Mouse (Mus musculus): ENCODE measurements around the gene Grhl3. TPM values are rescaled to one million over a fixed set of nuclear protein-coding genes. Genes with fewer than 3 reads are reported as not detected.

Gene Grhl3
- polyA plus RNA-seq, 1 experiment from 2014 or later, result 0.30 TPM

GRCm38 (mm10) chr4:135526039-135526710 is 47.3 kb downstream of the Grhl3 start:
- Histone ChIP-seq H3K4me3 (replicated peaks) (no peak overlapping the region), H3K27me3 (peaks cover 18% of the 10 kb centered on the region; the same call in 1 of the 2 replicates), H3K27ac (no peak overlapping the region), H3K4me2 (no peak overlapping the region), H3K9ac (no peak overlapping the region), H3K36me3 (no peaks in the 10 kb centered on the region), H3K4me1 (replicated peaks) (no peaks in the 10 kb centered on the region), H3K9me3 (replicated peaks) (0 out of 2 replicates have a peak, but pooled peaks cover 7% of the 10 kb centered on the region)
- DNase-seq (no peak), ATAC-seq (ENCODE audit: low read depth) (no peak)
- 35% methylated on average over 14 of the region's 14 CpGs for WGBS (ENCODE audit: insufficient replicate concordance)

GRCm38 (mm10) chr4:135525057-135525456 is 48.4 kb downstream of the Grhl3 start:
- WGBS (ENCODE audit: insufficient replicate concordance), result 57% methylated on average over 12 of the region's 12 CpGs
- DNase-seq, result no peak
- Histone ChIP-seq H3K9me3 (replicated peaks) (no peaks in the 10 kb centered on the region), H3K27me3 (peaks cover 18% of the 10 kb centered on the region; the same call in 1 of the 2 replicates), H3K4me1 (replicated peaks) (no peaks in the 10 kb centered on the region), H3K27ac (no peak overlapping the region), H3K4me2 (no peak overlapping the region), H3K4me3 (replicated peaks) (no peak overlapping the region), H3K9ac (no peak overlapping the region), H3K36me3 (no peaks in the 10 kb centered on the region)
- ATAC-seq (ENCODE audit: low read depth), result no peak

GRCm38 (mm10) chr4:135523939-135524338 is 49.5 kb downstream of the Grhl3 start:
- H3K36me3 ChIP-seq, result no peaks in the 10 kb centered on the region
- no peak overlapping the region for H3K9ac ChIP-seq
- H3K27ac ChIP-seq, result no peak overlapping the region
- WGBS (ENCODE audit: insufficient replicate concordance), result 24% methylated on average over 6 of the region's 7 CpGs
- H3K4me1 ChIP-seq (replicated peaks), result no peaks in the 10 kb centered on the region
- H3K9me3 ChIP-seq (replicated peaks), result no peaks in the 10 kb centered on the region
- H3K4me2 ChIP-seq, result no peak overlapping the region
- DNase-seq (no peak), ATAC-seq (ENCODE audit: low read depth) (no peak)
- H3K27me3 ChIP-seq, result peaks cover 18% of the 10 kb centered on the region; the same call in 1 of the 2 replicates
- H3K4me3 ChIP-seq (replicated peaks), result no peak overlapping the region

- WGBS (ENCODE audit: insufficient replicate concordance), result 46% methylated on average over 9 of the region's 9 CpGs
- ATAC-seq (ENCODE audit: low read depth), result no peak
- H3K4me2 ChIP-seq, result no peak overlapping the region
- H3K27ac ChIP-seq, result no peak overlapping the region
- H3K27me3 ChIP-seq, result 0 out of 2 replicates have a peak, but pooled peaks cover 9% of the 10 kb centered on the region
- H3K9ac ChIP-seq, result no peak overlapping the region
- no peaks in the 10 kb centered on the region for H3K9me3 ChIP-seq (replicated peaks)
- no peaks in the 10 kb centered on the region for H3K36me3 ChIP-seq
- no peaks in the 10 kb centered on the region for H3K4me1 ChIP-seq (replicated peaks)
- H3K4me3 ChIP-seq (replicated peaks), result no peak overlapping the region
- no peak for DNase-seq
Observed at GRCm38 (mm10) chr4:135520421-135520820, 53.0 kb downstream of the Grhl3 start.

- no peak overlapping the region for H3K4me2 ChIP-seq
- no peak overlapping the region for H3K9ac ChIP-seq
- DNase-seq (no peak), ATAC-seq (ENCODE audit: low read depth) (no peak)
- 0 out of 2 replicates have a peak, but pooled peaks cover 3% of the 10 kb centered on the region for H3K27me3 ChIP-seq
- no peaks in the 10 kb centered on the region for H3K4me1 ChIP-seq (replicated peaks)
- H3K36me3 ChIP-seq, result no peaks in the 10 kb centered on the region
- H3K9me3 ChIP-seq (replicated peaks), result no peaks in the 10 kb centered on the region
- H3K4me3 ChIP-seq (replicated peaks), result no peak overlapping the region
- no peak overlapping the region for H3K27ac ChIP-seq
- 67% methylated on average over 12 of the region's 12 CpGs for WGBS (ENCODE audit: insufficient replicate concordance)
Observed at GRCm38 (mm10) chr4:135518135-135518534, 55.3 kb downstream of the Grhl3 start.

- WGBS (ENCODE audit: insufficient replicate concordance), result 44% methylated on average over 15 of the region's 15 CpGs
- H3K9me3 ChIP-seq (replicated peaks), result no peaks in the 10 kb centered on the region
- ATAC-seq (ENCODE audit: low read depth) (no peak), DNase-seq (peak; percentile 30)
- peaks cover 4% of the 10 kb centered on the region; the same call in 1 of the 2 replicates for H3K27me3 ChIP-seq
- no peak overlapping the region for H3K9ac ChIP-seq
- H3K4me3 ChIP-seq (replicated peaks), result no peak overlapping the region
- no peak overlapping the region for H3K4me2 ChIP-seq
- no peaks in the 10 kb centered on the region for H3K4me1 ChIP-seq (replicated peaks)
- H3K36me3 ChIP-seq, result no peaks in the 10 kb centered on the region
- no peak overlapping the region for H3K27ac ChIP-seq
Observed at GRCm38 (mm10) chr4:135516351-135517316, 56.8 kb downstream of the Grhl3 start.

GRCm38 (mm10) chr4:135514925-135515324 is 58.5 kb downstream of the Grhl3 start:
- Histone ChIP-seq H3K27ac (no peak overlapping the region), H3K4me3 (replicated peaks) (no peak overlapping the region), H3K27me3 (peaks cover 10% of the 10 kb centered on the region; the same call in 1 of the 2 replicates), H3K36me3 (no peaks in the 10 kb centered on the region), H3K4me2 (no peak overlapping the region), H3K4me1 (replicated peaks) (no peaks in the 10 kb centered on the region), H3K9ac (no peak overlapping the region), H3K9me3 (replicated peaks) (no peaks in the 10 kb centered on the region)
- ATAC-seq (ENCODE audit: low read depth), result no peak
- WGBS (ENCODE audit: insufficient replicate concordance), result 70% methylated on average over 14 of the region's 14 CpGs
- DNase-seq, result no peak

- Histone ChIP-seq H3K36me3 (no peaks in the 10 kb centered on the region), H3K4me1 (replicated peaks) (no peaks in the 10 kb centered on the region), H3K9ac (no peak overlapping the region), H3K4me2 (no peak overlapping the region), H3K9me3 (replicated peaks) (no peaks in the 10 kb centered on the region), H3K4me3 (replicated peaks) (no peak overlapping the region), H3K27ac (no peak overlapping the region), H3K27me3 (peaks cover 10% of the 10 kb centered on the region; the same call in 1 of the 2 replicates)
- WGBS (ENCODE audit: insufficient replicate concordance), result 71% methylated on average over 7 of the region's 7 CpGs
- ATAC-seq (ENCODE audit: low read depth) (no peak), DNase-seq (no peak)
Observed at GRCm38 (mm10) chr4:135513865-135514264, 59.6 kb downstream of the Grhl3 start.

- Histone ChIP-seq H3K4me3 (replicated peaks) (no peak overlapping the region), H3K4me2 (no peak overlapping the region), H3K9me3 (replicated peaks) (no peaks in the 10 kb centered on the region), H3K27ac (no peak overlapping the region), H3K9ac (no peak overlapping the region), H3K36me3 (no peaks in the 10 kb centered on the region), H3K4me1 (replicated peaks) (peaks cover 15% of the 10 kb centered on the region), H3K27me3 (peaks cover 7% of the 10 kb centered on the region; the same call in 1 of the 2 replicates)
- ATAC-seq (ENCODE audit: low read depth) (no peak), DNase-seq (no peak)
- WGBS (ENCODE audit: insufficient replicate concordance), result 68% methylated on average over 12 of the region's 12 CpGs
Observed at GRCm38 (mm10) chr4:135509515-135509914, 63.9 kb downstream of the Grhl3 start.

- no peak for ATAC-seq (ENCODE audit: low read depth)
- no peak overlapping the region for H3K4me3 ChIP-seq (replicated peaks)
- H3K27ac ChIP-seq, result no peak overlapping the region
- no peaks in the 10 kb centered on the region for H3K9me3 ChIP-seq (replicated peaks)
- 23% methylated on average over 13 of the region's 13 CpGs for WGBS (ENCODE audit: insufficient replicate concordance)
- peaks cover 15% of the 10 kb centered on the region for H3K4me1 ChIP-seq (replicated peaks)
- H3K9ac ChIP-seq, result no peak overlapping the region
- no peak overlapping the region for H3K4me2 ChIP-seq
- DNase-seq, result peak; percentile 59
- no peaks in the 10 kb centered on the region for H3K36me3 ChIP-seq
- peaks cover 7% of the 10 kb centered on the region; the same call in 1 of the 2 replicates for H3K27me3 ChIP-seq
Observed at GRCm38 (mm10) chr4:135508419-135509039, 64.9 kb downstream of the Grhl3 start.

Measured in liver, embryonic 13.5 days (tissue).